Mouse (Mus musculus): Measurements from ENCODE around the gene Rab23. TPM values are rescaled to one million over a fixed set of nuclear protein-coding genes. Genes with fewer than 3 reads are reported as not detected.

The Rab23 gene
- 38.0 and 40.0 TPM in 2 replicates for polyA plus RNA-seq (2015; fragmentation: Nextera tagmentation; extraction: Ambion mirVana)

GRCm38 (mm10) chr1:33719733-33720225 is at the start of gene Rab23:
TSS of gene Rab23 (plus strand) at chr1:33719887.
- H3K27me3 ChIP-seq (replicated peaks; ENCODE audit: control insufficient read depth, insufficient read depth, low read length): no peaks in the 10 kb centered on the region
- no peaks in the 10 kb centered on the region for H3K9me3 ChIP-seq (ENCODE audit: control insufficient read depth, low read length)
- peak within 1 kb of the TSS; percentile 66 for H3K4me2 ChIP-seq (ENCODE audit: low read length)
- peaks cover 19% of the 10 kb centered on the region for H3K4me1 ChIP-seq (replicated peaks; ENCODE audit: control insufficient read depth, insufficient read depth, low read length)
- peak within 1 kb of the TSS; percentile 84 for H3K4me3 ChIP-seq (replicated peaks; ENCODE audit: low read length)
- peak within 1 kb of the TSS; percentile 96 for H3K27ac ChIP-seq (ENCODE audit: low read length)
- peaks cover 16% of the 10 kb centered on the region for H3K36me3 ChIP-seq (ENCODE audit: control insufficient read depth, insufficient read depth)
- WGBS: under 1% methylated on average over 51 of the region's 54 CpGs
- peak within 1 kb of the TSS; percentile 92 for H3K9ac ChIP-seq (replicated peaks; ENCODE audit: low read depth, low read length)
- ATAC-seq: peak; percentile 97

DNA sequence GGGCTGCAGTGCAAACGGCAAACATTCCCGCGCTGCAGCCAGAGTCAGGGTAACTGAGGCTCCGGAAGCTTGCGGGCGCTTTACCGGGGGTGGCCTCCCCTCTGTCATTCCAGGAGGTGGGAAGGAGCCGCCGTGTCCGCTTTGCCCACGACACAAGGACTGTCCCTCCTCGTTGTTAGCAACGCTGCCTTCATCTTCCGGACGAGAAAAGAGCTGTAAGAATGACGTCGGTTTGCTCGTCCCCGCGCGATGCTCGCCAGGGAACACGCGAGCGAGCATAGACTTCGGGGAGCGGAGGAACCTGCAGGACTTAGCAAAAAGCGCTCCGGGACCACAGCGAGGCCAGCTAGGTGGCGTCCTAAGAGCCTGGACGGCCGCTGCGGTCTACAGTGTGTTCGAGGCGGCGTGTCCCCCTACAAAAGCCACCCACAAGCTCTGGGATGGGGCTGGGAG is 49.5 kb upstream of the Rab23 start:
- peaks cover 12% of the 10 kb centered on the region for H3K4me1 ChIP-seq (replicated peaks; ENCODE audit: control insufficient read depth, insufficient read depth, low read length)
- H3K4me3 ChIP-seq (replicated peaks; ENCODE audit: low read length): peak overlapping the region; percentile 70
- no peaks in the 10 kb centered on the region for H3K27me3 ChIP-seq (replicated peaks; ENCODE audit: control insufficient read depth, insufficient read depth, low read length)
- H3K9ac ChIP-seq (replicated peaks; ENCODE audit: low read depth, low read length): peak overlapping the region; percentile 78
- ATAC-seq: peak; percentile 67
- peak overlapping the region; percentile 94 for H3K27ac ChIP-seq (ENCODE audit: low read length)
- peak overlapping the region; percentile 55 for H3K4me2 ChIP-seq (ENCODE audit: low read length)
- H3K9me3 ChIP-seq (ENCODE audit: control insufficient read depth, low read length): no peaks in the 10 kb centered on the region
- H3K36me3 ChIP-seq (ENCODE audit: control insufficient read depth, insufficient read depth): no peaks in the 10 kb centered on the region
- under 1% methylated on average over 37 of the region's 37 CpGs for WGBS

DNA sequence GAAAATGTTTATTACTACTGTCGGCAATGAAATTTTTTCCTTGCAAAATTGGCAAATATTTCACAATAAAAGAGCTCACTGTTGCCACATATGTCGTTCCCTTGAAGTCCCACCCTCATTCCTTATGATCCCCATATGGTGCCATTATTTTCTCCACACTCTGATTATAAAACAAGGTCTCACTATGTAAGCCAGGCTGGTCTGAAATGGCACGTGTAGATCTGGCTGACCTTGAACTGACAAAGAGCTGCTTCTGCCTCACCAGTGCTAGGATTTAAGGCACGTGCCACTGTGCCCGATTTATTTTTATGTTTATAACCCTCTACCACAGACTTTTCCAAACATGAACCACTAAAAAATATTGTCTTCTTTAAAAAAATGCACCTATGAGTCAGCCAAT is 48.2 kb upstream of the Rab23 start:
- Histone ChIP-seq H3K9me3 (ENCODE audit: control insufficient read depth, low read length) (no peaks in the 10 kb centered on the region), H3K4me2 (ENCODE audit: low read length) (no peak overlapping the region), H3K9ac (replicated peaks; ENCODE audit: low read depth, low read length) (no peak overlapping the region), H3K4me3 (replicated peaks; ENCODE audit: low read length) (no peak overlapping the region), H3K4me1 (replicated peaks; ENCODE audit: control insufficient read depth, insufficient read depth, low read length) (peaks cover 12% of the 10 kb centered on the region), H3K36me3 (ENCODE audit: control insufficient read depth, insufficient read depth) (no peaks in the 10 kb centered on the region), H3K27me3 (replicated peaks; ENCODE audit: control insufficient read depth, insufficient read depth, low read length) (no peaks in the 10 kb centered on the region), H3K27ac (ENCODE audit: low read length) (no peak overlapping the region)
- WGBS: 59% methylated on average over 5 of the region's 5 CpGs
- ATAC-seq: no peak

DNA sequence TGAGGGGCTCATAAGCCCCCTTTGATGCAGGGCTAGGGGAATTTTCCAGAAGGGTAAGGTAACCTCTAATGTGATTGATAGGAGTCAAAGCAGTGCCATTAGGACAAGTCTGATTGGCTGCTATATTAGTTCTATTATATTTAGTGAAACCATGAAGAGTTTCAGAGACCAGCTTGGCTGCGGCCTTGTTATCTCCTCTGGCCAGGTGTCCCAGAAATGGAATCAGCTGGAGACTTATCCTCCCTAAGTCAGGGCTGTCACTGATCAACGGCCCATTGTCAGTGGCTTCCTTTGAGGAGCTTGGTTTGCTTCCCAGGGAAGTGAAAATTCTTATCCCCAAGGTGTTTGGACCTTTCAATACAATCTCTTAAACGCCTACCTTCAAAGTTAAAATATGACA is 47.6 kb upstream of the Rab23 start:
- Histone ChIP-seq H3K9ac (replicated peaks; ENCODE audit: low read depth, low read length) (no peak overlapping the region), H3K9me3 (ENCODE audit: control insufficient read depth, low read length) (no peaks in the 10 kb centered on the region), H3K4me1 (replicated peaks; ENCODE audit: control insufficient read depth, insufficient read depth, low read length) (peaks cover 12% of the 10 kb centered on the region), H3K4me2 (ENCODE audit: low read length) (no peak overlapping the region), H3K27ac (ENCODE audit: low read length) (no peak overlapping the region), H3K27me3 (replicated peaks; ENCODE audit: control insufficient read depth, insufficient read depth, low read length) (no peaks in the 10 kb centered on the region), H3K36me3 (ENCODE audit: control insufficient read depth, insufficient read depth) (no peaks in the 10 kb centered on the region), H3K4me3 (replicated peaks; ENCODE audit: low read length) (no peak overlapping the region)
- WGBS: 71% methylated on average over 3 of the region's 3 CpGs
- no peak for ATAC-seq

DNA sequence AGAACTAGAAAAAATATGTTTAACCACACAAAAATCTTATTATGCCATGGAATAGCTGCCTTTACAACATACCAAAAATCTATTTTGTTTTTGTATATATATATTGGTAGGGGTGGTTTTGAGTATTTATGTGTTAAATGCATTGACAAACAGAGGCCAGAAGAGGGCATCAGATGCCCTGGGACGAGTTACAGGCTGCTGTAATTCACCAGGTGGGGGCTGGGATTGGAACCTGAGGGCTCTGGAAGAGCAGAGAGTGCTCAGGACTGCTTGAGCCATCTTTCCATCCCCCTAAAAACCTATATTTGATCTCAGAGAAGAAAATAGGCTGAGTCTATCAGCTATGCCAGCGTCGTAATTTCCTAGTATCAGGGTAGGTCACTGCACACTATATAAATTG is 47.2 kb upstream of the Rab23 start:
- no peaks in the 10 kb centered on the region for H3K9me3 ChIP-seq (ENCODE audit: control insufficient read depth, low read length)
- H3K36me3 ChIP-seq (ENCODE audit: control insufficient read depth, insufficient read depth): no peaks in the 10 kb centered on the region
- no peak overlapping the region for H3K9ac ChIP-seq (replicated peaks; ENCODE audit: low read depth, low read length)
- no peak overlapping the region for H3K4me3 ChIP-seq (replicated peaks; ENCODE audit: low read length)
- H3K27ac ChIP-seq (ENCODE audit: low read length): no peak overlapping the region
- peaks cover 12% of the 10 kb centered on the region for H3K4me1 ChIP-seq (replicated peaks; ENCODE audit: control insufficient read depth, insufficient read depth, low read length)
- no peak for ATAC-seq
- 22% methylated on average over 3 of the region's 3 CpGs for WGBS
- H3K27me3 ChIP-seq (replicated peaks; ENCODE audit: control insufficient read depth, insufficient read depth, low read length): no peaks in the 10 kb centered on the region
- H3K4me2 ChIP-seq (ENCODE audit: low read length): no peak overlapping the region

GRCm38 (mm10) chr1:33673158-33673960 is 46.3 kb upstream of the Rab23 start:
- WGBS: 72% methylated on average over 17 of the region's 17 CpGs
- Histone ChIP-seq H3K4me2 (ENCODE audit: low read length) (no peak overlapping the region), H3K27me3 (replicated peaks; ENCODE audit: control insufficient read depth, insufficient read depth, low read length) (no peaks in the 10 kb centered on the region), H3K9me3 (ENCODE audit: control insufficient read depth, low read length) (no peaks in the 10 kb centered on the region), H3K36me3 (ENCODE audit: control insufficient read depth, insufficient read depth) (no peaks in the 10 kb centered on the region), H3K4me3 (replicated peaks; ENCODE audit: low read length) (no peak overlapping the region), H3K9ac (replicated peaks; ENCODE audit: low read depth, low read length) (no peak overlapping the region), H3K27ac (ENCODE audit: low read length) (no peak overlapping the region), H3K4me1 (replicated peaks; ENCODE audit: control insufficient read depth, insufficient read depth, low read length) (peaks cover 12% of the 10 kb centered on the region)
- no peak for ATAC-seq

- H3K4me1 ChIP-seq (replicated peaks; ENCODE audit: control insufficient read depth, insufficient read depth, low read length): no peaks in the 10 kb centered on the region
- ATAC-seq: no peak
- H3K9ac ChIP-seq (replicated peaks; ENCODE audit: low read depth, low read length): no peak overlapping the region
- no peak overlapping the region for H3K27ac ChIP-seq (ENCODE audit: low read length)
- no peak overlapping the region for H3K4me3 ChIP-seq (replicated peaks; ENCODE audit: low read length)
- no peaks in the 10 kb centered on the region for H3K36me3 ChIP-seq (ENCODE audit: control insufficient read depth, insufficient read depth)
- 56% methylated on average over 3 of the region's 4 CpGs for WGBS
- H3K9me3 ChIP-seq (ENCODE audit: control insufficient read depth, low read length): no peaks in the 10 kb centered on the region
- no peaks in the 10 kb centered on the region for H3K27me3 ChIP-seq (replicated peaks; ENCODE audit: control insufficient read depth, insufficient read depth, low read length)
- no peak overlapping the region for H3K4me2 ChIP-seq (ENCODE audit: low read length)
Observed at GRCm38 (mm10) chr1:33680435-33680834, 39.3 kb upstream of the Rab23 start.

- 91% methylated on average over 7 of the region's 7 CpGs for WGBS
- ATAC-seq: no peak
Observed at GRCm38 (mm10) chr1:33680890-33681289, 38.8 kb upstream of the Rab23 start.

DNA sequence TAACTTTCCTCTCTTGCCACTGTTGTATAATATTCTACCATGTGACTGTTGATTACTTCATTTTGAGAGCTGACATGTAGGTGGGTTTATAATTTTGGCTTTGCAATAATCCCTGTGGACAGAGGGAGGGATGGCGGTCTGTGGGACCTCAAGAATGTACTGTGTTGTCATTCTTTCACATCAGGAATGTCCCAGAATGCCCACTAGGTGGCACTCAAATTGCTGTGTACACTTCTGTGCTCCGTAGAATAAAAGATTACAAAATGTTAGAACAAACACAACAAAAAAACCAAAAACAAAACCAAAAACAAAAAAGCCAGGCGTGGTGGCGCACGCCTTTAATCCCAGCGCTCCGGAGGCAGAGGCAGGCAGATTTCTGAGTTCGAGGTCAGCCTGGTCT is 35.2 kb upstream of the Rab23 start:
- ATAC-seq: no peak
- WGBS: 65% methylated on average over 8 of the region's 8 CpGs
- H3K9me3 ChIP-seq (ENCODE audit: control insufficient read depth, low read length): no peaks in the 10 kb centered on the region
- no peak overlapping the region for H3K9ac ChIP-seq (replicated peaks; ENCODE audit: low read depth, low read length)
- no peaks in the 10 kb centered on the region for H3K27me3 ChIP-seq (replicated peaks; ENCODE audit: control insufficient read depth, insufficient read depth, low read length)
- no peak overlapping the region for H3K4me3 ChIP-seq (replicated peaks; ENCODE audit: low read length)
- no peaks in the 10 kb centered on the region for H3K4me1 ChIP-seq (replicated peaks; ENCODE audit: control insufficient read depth, insufficient read depth, low read length)
- no peaks in the 10 kb centered on the region for H3K36me3 ChIP-seq (ENCODE audit: control insufficient read depth, insufficient read depth)
- no peak overlapping the region for H3K27ac ChIP-seq (ENCODE audit: low read length)
- H3K4me2 ChIP-seq (ENCODE audit: low read length): no peak overlapping the region

More at GRCm38 (mm10) chr1:33680890-33681289, 38.8 kb upstream of the Rab23 start:
- H3K27ac ChIP-seq (ENCODE audit: low read length): no peak overlapping the region
- H3K9ac ChIP-seq (replicated peaks; ENCODE audit: low read depth, low read length): no peak overlapping the region
- no peak overlapping the region for H3K4me2 ChIP-seq (ENCODE audit: low read length)
- H3K4me1 ChIP-seq (replicated peaks; ENCODE audit: control insufficient read depth, insufficient read depth, low read length): no peaks in the 10 kb centered on the region
- H3K9me3 ChIP-seq (ENCODE audit: control insufficient read depth, low read length): no peaks in the 10 kb centered on the region
- no peaks in the 10 kb centered on the region for H3K27me3 ChIP-seq (replicated peaks; ENCODE audit: control insufficient read depth, insufficient read depth, low read length)
- no peaks in the 10 kb centered on the region for H3K36me3 ChIP-seq (ENCODE audit: control insufficient read depth, insufficient read depth)
- no peak overlapping the region for H3K4me3 ChIP-seq (replicated peaks; ENCODE audit: low read length)
